Mouse (Mus musculus) limb, embryonic 12.5 days (tissue): Measurements from ENCODE around the gene Mark3. TPM values are rescaled to one million over a fixed set of nuclear protein-coding genes. Genes with fewer than 3 reads are reported as not detected.
"Not testable (repeated sequence)": the region's sequence is repeated elsewhere in the genome, so short reads cannot be mapped to it uniquely, and the experiment has no call there.

Experiments used
- ATAC-seq: fragments of 200-750 bp; cut with Nextera tagmentation; 2 replicates; pipeline ENCODE4 v1.8.0; 2017; ENCODE audit warnings: low read depth, moderate TSS enrichment; ENCODE audit not compliant: insufficient number of reproducible peaks, insufficient read depth, low FRiP score, low TSS enrichment
- H3K27ac ChIP-seq: fragments of 300-500 bp; sonication (generic); 2 replicates; pipeline ENCODE4 v1.5.1; 2016; ENCODE audit warnings: mild to moderate bottlenecking, moderate library complexity
- H3K27me3 ChIP-seq: fragments of 300-500 bp; sonication (generic); 2 replicates; pipeline ENCODE4 v1.6.1; 2016; ENCODE audit warnings: mild to moderate bottlenecking, moderate library complexity
- H3K36me3 ChIP-seq: fragments of 300-500 bp; sonication (generic); 2 replicates; pipeline ENCODE4 v1.6.1; 2016; ENCODE audit warnings: mild to moderate bottlenecking, moderate library complexity
- H3K4me1 ChIP-seq: fragments of 300-500 bp; sonication (generic); replicated peaks from 2 replicates; pipeline ENCODE4 v1.6.1; 2016
- H3K4me2 ChIP-seq: fragments of 300-500 bp; sonication (generic); 2 replicates; pipeline ENCODE4 v1.6.1; 2016; ENCODE audit warnings: mild to moderate bottlenecking, moderate library complexity
- H3K4me3 ChIP-seq: fragments of 300-500 bp; sonication (generic); replicated peaks from 2 replicates; pipeline ENCODE4 v1.5.1; 2016; ENCODE audit warnings: mild to moderate bottlenecking
- H3K9ac ChIP-seq: fragments of 300-500 bp; sonication (generic); replicated peaks from 2 replicates; pipeline ENCODE4 v1.6.1; 2016; ENCODE audit warnings: mild to moderate bottlenecking, moderate library complexity
- H3K9me3 ChIP-seq: fragments of 300-500 bp; sonication (generic); 2 replicates; pipeline ENCODE4 v1.6.1; 2016; ENCODE audit warnings: mild to moderate bottlenecking, moderate library complexity
- WGBS: fragments of 180-500 bp; shearing (Covaris S2); methylation state at CpG from one replicate; pipeline ENCODE4 v1.1.7; 2016; 5-methylcytosine and 5-hydroxymethylcytosine counted together
- polyA plus RNA-seq: library from polyadenylated mRNA; unstranded; fragments of >200 nt; fragmentation: Nextera tagmentation; extraction: Ambion mirVana; gene quantifications from 2 replicates; pipeline ENCODE4 v1.2.1, GENCODE M21; 2016

Gene Mark3
- polyA plus RNA-seq, 1 experiment from 2014 or later, result 65.5 TPM

- H3K9ac ChIP-seq, result no peak overlapping the region
- H3K4me1 ChIP-seq, result no peaks in the 10 kb centered on the region
- H3K27me3 ChIP-seq, result no peaks in the 10 kb centered on the region
- 39% methylated on average over 3 of the region's 3 CpGs for WGBS
- H3K4me3 ChIP-seq, result no peak overlapping the region
- no peak overlapping the region for H3K4me2 ChIP-seq
- peaks cover 86% of the 10 kb centered on the region for H3K36me3 ChIP-seq
- no peak overlapping the region for H3K27ac ChIP-seq
- no peaks in the 10 kb centered on the region for H3K9me3 ChIP-seq
- no peak for ATAC-seq
Measured at GRCm38 (mm10) chr12:111653434-111653833, 79.1 kb downstream of the Mark3 start.

GRCm38 (mm10) chr12:111655695-111656094 lies 81.4 kb downstream of the Mark3 start:
- Histone ChIP-seq H3K27ac (no peak overlapping the region), H3K4me3 (no peak overlapping the region), H3K4me2 (no peak overlapping the region), H3K4me1 (no peaks in the 10 kb centered on the region), H3K9ac (no peak overlapping the region), H3K9me3 (no peaks in the 10 kb centered on the region), H3K27me3 (no peaks in the 10 kb centered on the region), H3K36me3 (peaks cover 83% of the 10 kb centered on the region)
- 93% methylated on average over 11 of the region's 11 CpGs for WGBS
- ATAC-seq, result no peak

GRCm38 (mm10) chr12:111659331-111659730 lies 85.0 kb downstream of the Mark3 start:
- no peak for ATAC-seq
- peaks cover 69% of the 10 kb centered on the region for H3K36me3 ChIP-seq

GRCm38 (mm10) chr12:111660628-111661027 lies 86.3 kb downstream of the Mark3 start:
- Histone ChIP-seq H3K27me3 (no peaks in the 10 kb centered on the region), H3K4me2 (no peak overlapping the region), H3K4me3 (no peak overlapping the region), H3K9me3 (no peaks in the 10 kb centered on the region), H3K9ac (no peak overlapping the region), H3K4me1 (peaks cover 16% of the 10 kb centered on the region), H3K36me3 (peaks cover 56% of the 10 kb centered on the region), H3K27ac (no peak overlapping the region)
- 100% methylated on average over 1 of the region's 1 CpGs for WGBS
- ATAC-seq, result no peak

More at GRCm38 (mm10) chr12:111659331-111659730, 85.0 kb downstream of the Mark3 start:
- Histone ChIP-seq H3K9me3 (no peaks in the 10 kb centered on the region), H3K4me2 (no peak overlapping the region), H3K27ac (no peak overlapping the region), H3K4me1 (peaks cover 13% of the 10 kb centered on the region), H3K4me3 (no peak overlapping the region), H3K9ac (no peak overlapping the region), H3K27me3 (no peaks in the 10 kb centered on the region)
- 95% methylated on average over 4 of the region's 4 CpGs for WGBS

GRCm38 (mm10) chr12:111661554-111661953 lies 87.2 kb downstream of the Mark3 start:
- ATAC-seq, H3K9ac ChIP-seq, H3K27ac ChIP-seq, H3K27me3 ChIP-seq, H3K4me2 ChIP-seq, H3K4me3 ChIP-seq, H3K9me3 ChIP-seq: not testable (repeated sequence)
- peaks cover 16% of the 10 kb centered on the region for H3K4me1 ChIP-seq
- peaks cover 48% of the 10 kb centered on the region for H3K36me3 ChIP-seq
- WGBS, result 95% methylated on average over 11 of the region's 11 CpGs

- H3K9ac ChIP-seq, result no peak overlapping the region; the same call in 1 of the 2 replicates
- peaks cover 29% of the 10 kb centered on the region for H3K36me3 ChIP-seq
- no peak overlapping the region for H3K4me2 ChIP-seq
- ATAC-seq, result peak; percentile 6; the same call in 1 of the 2 replicates
- 67% methylated on average over 17 of the region's 17 CpGs for WGBS
- H3K9me3 ChIP-seq, result no peaks in the 10 kb centered on the region
- peak overlapping the region; percentile 58 for H3K27ac ChIP-seq
- no peaks in the 10 kb centered on the region for H3K27me3 ChIP-seq
- H3K4me3 ChIP-seq, result no peak overlapping the region
- peaks cover 17% of the 10 kb centered on the region for H3K4me1 ChIP-seq
Measured at GRCm38 (mm10) chr12:111663228-111664143, 89.2 kb downstream of the Mark3 start.

GRCm38 (mm10) chr12:111664144-111664634 lies 89.9 kb downstream of the Mark3 start:
- Histone ChIP-seq H3K9me3 (no peaks in the 10 kb centered on the region), H3K27ac (peak overlapping the region; percentile 58), H3K36me3 (peaks cover 23% of the 10 kb centered on the region), H3K27me3 (peaks cover 5% of the 10 kb centered on the region; the same call in 1 of the 2 replicates), H3K9ac (no peak overlapping the region; the same call in 1 of the 2 replicates), H3K4me1 (peaks cover 24% of the 10 kb centered on the region), H3K4me2 (no peak overlapping the region), H3K4me3 (no peak overlapping the region)
- WGBS, result 36% methylated on average over 6 of the region's 6 CpGs
- ATAC-seq, result peak; percentile 26

GRCm38 (mm10) chr12:111665041-111665880 lies 90.9 kb downstream of the Mark3 start:
- H3K4me3 ChIP-seq, result no peak overlapping the region
- no peak for ATAC-seq
- H3K9me3 ChIP-seq, result no peaks in the 10 kb centered on the region
- H3K27ac ChIP-seq, result 0 out of 2 replicates have a peak overlapping the region, but pooled peaks have one; percentile 25
- WGBS, result 82% methylated on average over 13 of the region's 13 CpGs
- no peak overlapping the region for H3K4me2 ChIP-seq
- peaks cover 27% of the 10 kb centered on the region for H3K4me1 ChIP-seq
- peaks cover 13% of the 10 kb centered on the region for H3K36me3 ChIP-seq
- H3K27me3 ChIP-seq, result peaks cover 15% of the 10 kb centered on the region
- H3K9ac ChIP-seq, result no peak overlapping the region

- peaks cover 27% of the 10 kb centered on the region for H3K27me3 ChIP-seq
- peaks cover 38% of the 10 kb centered on the region for H3K4me1 ChIP-seq
- peaks cover 10% of the 10 kb centered on the region for H3K36me3 ChIP-seq
- no peak overlapping the region for H3K27ac ChIP-seq
- no peak for ATAC-seq
- H3K9me3 ChIP-seq, result no peaks in the 10 kb centered on the region
- no peak overlapping the region for H3K4me3 ChIP-seq
- WGBS, result 77% methylated on average over 13 of the region's 13 CpGs
- H3K4me2 ChIP-seq, result no peak overlapping the region
- H3K9ac ChIP-seq, result no peak overlapping the region
Measured at GRCm38 (mm10) chr12:111666380-111666779, 92.1 kb downstream of the Mark3 start.

GRCm38 (mm10) chr12:111667421-111667820 lies 93.1 kb downstream of the Mark3 start:
- Histone ChIP-seq H3K4me3 (no peak overlapping the region), H3K9ac (no peak overlapping the region), H3K4me1 (peaks cover 47% of the 10 kb centered on the region), H3K27ac (no peak overlapping the region), H3K4me2 (no peak overlapping the region), H3K9me3 (no peaks in the 10 kb centered on the region), H3K36me3 (peaks cover under 1% of the 10 kb centered on the region; the same call in 1 of the 2 replicates), H3K27me3 (peaks cover 37% of the 10 kb centered on the region)
- 87% methylated on average over 5 of the region's 5 CpGs for WGBS
- no peak for ATAC-seq
